Mouse (Mus musculus) liver, postnatal 0 days (tissue): ENCODE data around the gene Scml4.

ENCODE experiments used
- CTCF ChIP-seq: sonication (generic); IDR thresholded peaks from 2 replicates; pipeline ENCODE4 v1.5.1; 2016; ENCODE audit warnings: antibody characterized with exemption, low read depth
- EP300 ChIP-seq: IDR thresholded peaks from 2 replicates; pipeline ENCODE4 v1.6.1; 2016; ENCODE audit warnings: antibody characterized with exemption, low read depth, mild to moderate bottlenecking

GRCm38 (mm10) chr10:42999324-42999723 lies 139.2 kb downstream of the Scml4 start:
- TF ChIP-seq EP300 = no peak
- no peak for TF ChIP-seq CTCF
